Mouse (Mus musculus) T-helper 1 cell (primary cell): ENCODE data around the gene Cyyr1.

Experiments
- in situ Hi-C: fragments of 300-600 bp; cut with MboI, MseI; formaldehyde crosslinking; loops from one replicate; pipeline ENCODE4 v1.15.1; 2025; ENCODE audit warnings: high pct_unique_total_duplicates

Gene Cyyr1

DNA sequence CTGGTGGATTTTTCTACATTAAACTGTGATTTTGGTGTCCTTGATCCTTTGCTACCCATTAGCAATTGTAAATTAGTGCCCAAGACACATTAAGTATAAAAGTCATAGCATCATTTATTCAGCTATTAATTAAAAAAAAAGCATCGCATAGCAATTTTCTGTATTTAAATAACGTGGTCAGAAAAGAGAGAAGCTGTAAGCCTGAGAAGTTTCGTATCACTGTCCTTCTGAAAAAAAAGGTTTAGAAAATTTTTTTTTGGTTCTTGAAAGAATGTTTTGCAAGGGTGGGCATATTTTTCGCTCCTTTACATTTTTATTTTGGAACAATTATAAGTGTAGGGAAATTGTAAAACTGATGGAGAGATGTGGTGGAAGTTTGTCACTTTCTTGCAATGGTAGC lies 83.1 kb downstream of the Cyyr1 start:
- in situ Hi-C loops: no loop called here

DNA sequence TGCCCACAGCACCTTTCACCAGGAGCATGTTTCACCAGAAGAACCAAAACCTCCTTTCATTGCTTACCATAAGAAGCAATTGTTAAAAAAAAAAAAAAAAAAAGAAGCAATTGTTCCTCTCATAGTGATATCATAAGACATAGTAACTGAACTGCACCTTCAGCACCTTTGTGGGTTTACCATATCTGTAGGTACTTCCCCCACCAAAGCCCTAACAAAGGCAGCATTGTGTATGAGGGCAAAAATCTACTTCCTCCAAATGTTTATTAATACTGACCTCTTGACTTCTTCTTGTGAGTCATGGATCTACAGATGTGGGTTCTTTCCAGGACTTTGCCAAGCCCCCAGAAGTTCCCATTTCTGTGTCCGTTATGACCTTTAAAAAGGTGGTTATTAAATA lies 98.2 kb downstream of the Cyyr1 start:
- in situ Hi-C loops: no loop called here

DNA sequence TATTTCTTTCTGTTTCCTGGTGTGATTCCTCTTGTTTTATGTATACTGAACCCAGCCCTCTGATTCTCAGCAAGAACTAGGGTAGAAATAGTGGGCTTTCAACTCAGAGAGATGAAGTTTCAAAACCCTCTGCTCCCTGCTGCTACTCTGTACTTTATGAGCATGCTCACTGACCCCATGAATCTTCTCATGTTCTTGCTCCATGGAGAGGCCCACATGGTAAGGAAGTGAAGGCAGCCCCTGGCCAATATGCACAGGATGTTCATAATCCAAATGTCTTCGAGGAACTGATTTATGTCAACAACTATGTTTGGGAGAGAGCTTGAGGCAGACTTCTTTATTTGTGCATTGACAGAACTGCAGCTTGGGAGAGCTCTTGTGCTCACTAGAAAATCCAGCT lies 106.9 kb downstream of the Cyyr1 start:
- in situ Hi-C loops: no loop called here

GRCm38 (mm10) chr16:85445801-85446200 lies 107.4 kb downstream of the Cyyr1 start:
- in situ Hi-C loops: no loop called here

DNA sequence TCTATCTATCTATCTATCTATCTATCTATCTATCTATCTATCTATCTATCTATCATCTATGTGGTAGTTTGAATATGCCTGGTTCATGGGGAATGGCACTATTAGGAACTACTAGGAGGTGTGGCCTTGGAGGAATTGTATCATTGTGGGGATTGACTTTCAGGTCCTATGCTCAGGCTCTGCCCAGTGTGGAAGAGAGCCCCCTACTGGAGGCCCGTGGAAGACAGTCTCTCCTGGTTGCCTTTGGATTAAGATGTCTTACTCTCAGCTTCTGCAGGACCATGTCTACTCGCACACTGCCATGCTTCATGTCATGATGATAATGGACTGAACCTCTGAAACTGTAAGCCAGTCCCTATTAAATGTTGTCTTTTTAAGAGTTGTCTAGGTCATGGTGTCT lies 117.8 kb downstream of the Cyyr1 start:
- in situ Hi-C loops: no loop called here

DNA sequence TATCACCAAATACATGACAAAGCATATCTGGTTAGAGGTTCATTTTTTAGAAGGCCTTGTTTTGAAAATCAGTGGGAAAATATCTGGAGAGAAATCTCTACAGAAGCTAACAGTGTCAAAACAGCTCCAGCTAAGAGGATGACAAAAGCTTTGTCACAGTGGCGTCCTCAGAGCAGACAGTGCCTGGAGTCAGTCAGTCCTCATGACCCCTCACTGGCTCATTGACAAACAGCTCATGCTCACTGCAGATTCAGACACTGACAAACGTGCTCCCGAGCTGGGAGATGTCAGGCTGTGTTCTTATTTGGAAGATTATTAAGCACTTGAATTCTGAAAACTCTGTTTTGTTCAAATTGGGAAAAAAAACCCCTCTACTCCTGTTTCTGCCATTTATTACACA lies 124.0 kb downstream of the Cyyr1 start:
- in situ Hi-C loops: no loop called here

DNA sequence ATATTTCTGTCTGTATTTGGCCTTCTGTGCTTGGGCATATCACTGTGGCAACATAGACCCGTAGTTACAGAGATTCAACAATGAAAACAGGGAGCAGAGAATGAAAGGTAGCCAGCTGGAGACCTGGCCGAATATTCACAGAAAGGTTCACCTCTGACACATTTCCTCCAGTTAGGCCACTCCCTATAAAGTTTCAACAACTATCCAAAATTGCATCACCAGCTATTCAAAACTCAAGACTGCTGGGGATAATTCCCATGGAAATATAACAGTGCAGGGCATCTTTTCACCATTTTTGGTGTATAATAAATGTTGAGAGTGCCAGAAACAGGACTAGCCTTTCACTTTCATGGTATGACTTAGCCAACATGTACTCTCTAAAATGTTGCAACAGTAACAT lies 130.3 kb downstream of the Cyyr1 start:
- in situ Hi-C loops: no loop called here

GRCm38 (mm10) chr16:85415415-85415814 lies 137.8 kb downstream of the Cyyr1 start:
- in situ Hi-C loops: loop anchor here (10.0 kb wide), 1 partner anchor 1369 kb away; no protein-coding TSS in a partner anchor

- in situ Hi-C loops: loop anchor here (5.0 kb wide), 1 partner anchor 441 kb away; no protein-coding TSS in a partner anchor
Measured at GRCm38 (mm10) chr16:85393430-85393948, 159.7 kb downstream of the Cyyr1 start.

DNA sequence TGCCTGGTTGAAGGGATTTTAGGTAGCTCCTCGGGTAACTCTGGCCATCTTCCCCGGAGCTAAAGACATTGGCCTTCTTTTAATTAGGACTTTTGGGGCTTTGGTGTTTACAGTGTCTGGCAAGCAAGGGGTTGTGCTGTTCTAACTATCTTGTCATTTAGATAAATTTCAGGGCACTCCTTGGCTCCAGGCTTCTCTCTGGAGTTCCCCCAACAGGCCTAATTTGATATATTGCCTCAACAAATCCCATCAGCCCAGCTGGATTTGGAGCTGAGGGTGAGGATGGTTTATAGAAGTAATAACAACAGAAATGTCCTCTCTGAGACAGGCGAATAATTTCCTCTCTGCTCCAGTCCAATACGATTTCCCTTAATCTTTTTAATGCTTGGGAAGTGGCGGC lies 166.4 kb downstream of the Cyyr1 start:
- in situ Hi-C loops: no loop called here
